Mouse (Mus musculus) left cerebral cortex, postnatal 14 days (tissue): ENCODE measurements around the gene Taco1. TPM values are rescaled to one million over a fixed set of nuclear protein-coding genes. Genes with fewer than 3 reads are reported as not detected.
A peak's percentile ranks its signal among the peaks of the same experiment; 100 is the strongest.
"Not testable (repeated sequence)": the region's sequence is repeated elsewhere in the genome, so short reads cannot be mapped to it uniquely, and the experiment has no call there.

Experiments used
- DNase-seq, 2 experiments: peaks; one replicate each; pipeline ENCODE4 v3.0.0; 2021 to 2022; ENCODE audit warnings: low spot score in 2 of 2, mixed read lengths in 1 of 2
- intact Hi-C: fragments of 180-260 bp; cut with DNase I; formaldehyde crosslinking; loops from one replicate; pipeline ENCODE4 v1.15.1; 2025
- total RNA-seq, 2 experiments: library from RNA; stranded (reverse); gene quantifications; 2 replicates each; pipeline ENCODE4 v1.2.3; 2021

The Taco1 gene
- total RNA-seq, 2 experiments from 2014 or later = 15.3 to 15.6 TPM

- DNase-seq = no peak
- intact Hi-C loops = no loop called here
Observed at GRCm38 (mm10) chr11:106056819-106057491, 8.9 kb upstream of the Taco1 start.

- DNase-seq = no peak
Observed at GRCm38 (mm10) chr11:106058020-106058419, 7.8 kb upstream of the Taco1 start.

GRCm38 (mm10) chr11:106060549-106060948 lies 5.3 kb upstream of the Taco1 start:
- intact Hi-C loops = no loop called here
- DNase-seq = no peak

More at GRCm38 (mm10) chr11:106058020-106058419, 7.8 kb upstream of the Taco1 start:
- intact Hi-C loops = no loop called here

- intact Hi-C loops = no loop called here
- no peak for DNase-seq
Observed at GRCm38 (mm10) chr11:106061311-106061710, 4.5 kb upstream of the Taco1 start.

- intact Hi-C loops = no loop called here
- DNase-seq = no peak
Observed at GRCm38 (mm10) chr11:106063756-106064155, 2.1 kb upstream of the Taco1 start.

- DNase-seq = no peak
- intact Hi-C loops = no loop called here
Observed at GRCm38 (mm10) chr11:106065073-106065922, 563 bp upstream of the Taco1 start.

GRCm38 (mm10) chr11:106066616-106067015 lies 755 bp downstream of the Taco1 start:
- peak in 1 of 2 experiments; percentile 19 for DNase-seq
- intact Hi-C loops = not testable (repeated sequence)

- DNase-seq = no peak
- intact Hi-C loops = no loop called here
Observed at GRCm38 (mm10) chr11:106073774-106074173, 7.9 kb downstream of the Taco1 start.

GRCm38 (mm10) chr11:106076321-106076720 lies 10.5 kb downstream of the Taco1 start:
- peak; percentile 50 to 53 for DNase-seq
- intact Hi-C loops = no loop called here

- peak; percentile 99 to 100 for DNase-seq
Observed at GRCm38 (mm10) chr11:106083708-106084701, 18.1 kb downstream of the Taco1 start, which contains the start of gene Map3k3. TSS of gene Map3k3 (plus strand) at chr11:106084613.

GRCm38 (mm10) chr11:106084911-106085561 lies 19.2 kb downstream of the Taco1 start:
- intact Hi-C loops = no loop called here
- DNase-seq = peak; percentile 50 to 61

More at GRCm38 (mm10) chr11:106083708-106084701, 18.1 kb downstream of the Taco1 start, which contains the start of gene Map3k3:
- intact Hi-C loops = no loop called here

GRCm38 (mm10) chr11:106098223-106098622 lies 32.4 kb downstream of the Taco1 start:
- intact Hi-C loops = no loop called here
- DNase-seq = no peak

- no peak for DNase-seq
- intact Hi-C loops = no loop called here
Observed at GRCm38 (mm10) chr11:106102866-106103265, 37.0 kb downstream of the Taco1 start.

- DNase-seq = no peak
- intact Hi-C loops = no loop called here
Observed at GRCm38 (mm10) chr11:106106047-106106587, 40.3 kb downstream of the Taco1 start.

GRCm38 (mm10) chr11:106111688-106112087 lies 45.8 kb downstream of the Taco1 start:
- DNase-seq = no peak
- intact Hi-C loops = no loop called here

GRCm38 (mm10) chr11:106122221-106122620 lies 56.4 kb downstream of the Taco1 start:
- intact Hi-C loops = no loop called here
- no peak for DNase-seq

GRCm38 (mm10) chr11:106122736-106123135 lies 56.9 kb downstream of the Taco1 start:
- DNase-seq = peak; percentile 9 to 26
- intact Hi-C loops = no loop called here
